Mouse (Mus musculus): ENCODE measurements around the gene Runx2.

Runx2 gene

GRCm38 (mm10) chr17:44633607-44634415 lies 180.8 kb downstream of the Runx2 start:
- in situ Hi-C loops (cut with MboI; ENCODE audit: unreplicated experiment in 2 of 2), result no loop called here

GRCm38 (mm10) chr17:44632941-44633340 lies 181.7 kb downstream of the Runx2 start:
- in situ Hi-C loops (cut with MboI; ENCODE audit: unreplicated experiment in 2 of 2), result no loop called here

GRCm38 (mm10) chr17:44632292-44632691 lies 182.3 kb downstream of the Runx2 start:
- in situ Hi-C loops (cut with MboI; ENCODE audit: unreplicated experiment in 2 of 2), result no loop called here

- in situ Hi-C loops (cut with MboI; ENCODE audit: unreplicated experiment in 2 of 2), result no loop called here
Measured at GRCm38 (mm10) chr17:44631577-44631976, 183.0 kb downstream of the Runx2 start.

GRCm38 (mm10) chr17:44627317-44627716 lies 187.3 kb downstream of the Runx2 start:
- in situ Hi-C loops (cut with MboI; ENCODE audit: unreplicated experiment in 2 of 2), result no loop called here

- in situ Hi-C loops (cut with MboI; ENCODE audit: unreplicated experiment in 2 of 2), result no loop called here
Measured at GRCm38 (mm10) chr17:44623707-44624106, 190.9 kb downstream of the Runx2 start.

- in situ Hi-C loops (cut with MboI; ENCODE audit: unreplicated experiment in 2 of 2), result no loop called here
Measured at GRCm38 (mm10) chr17:44623271-44623670, 191.3 kb downstream of the Runx2 start.

GRCm38 (mm10) chr17:44620456-44620855 lies 194.1 kb downstream of the Runx2 start:
- in situ Hi-C loops (cut with MboI; ENCODE audit: unreplicated experiment in 2 of 2), result no loop called here

- in situ Hi-C loops (cut with MboI; ENCODE audit: unreplicated experiment in 2 of 2), result no loop called here
Measured at GRCm38 (mm10) chr17:44618691-44619090, 195.9 kb downstream of the Runx2 start.

GRCm38 (mm10) chr17:44618175-44618574 lies 196.4 kb downstream of the Runx2 start:
- in situ Hi-C loops (cut with MboI; ENCODE audit: unreplicated experiment in 2 of 2), result no loop called here

- in situ Hi-C loops (cut with MboI; ENCODE audit: unreplicated experiment in 2 of 2), result no loop called here
Measured at GRCm38 (mm10) chr17:44617741-44618140, 196.9 kb downstream of the Runx2 start.

GRCm38 (mm10) chr17:44613716-44614715 lies 200.6 kb downstream of the Runx2 start:
- in situ Hi-C loops (cut with MboI; ENCODE audit: unreplicated experiment in 2 of 2), result no loop called here

GRCm38 (mm10) chr17:44612641-44613040 lies 202.0 kb downstream of the Runx2 start:
- in situ Hi-C loops (cut with MboI; ENCODE audit: unreplicated experiment in 2 of 2), result no loop called here

GRCm38 (mm10) chr17:44612002-44612401 lies 202.6 kb downstream of the Runx2 start:
- in situ Hi-C loops (cut with MboI; ENCODE audit: unreplicated experiment in 2 of 2), result no loop called here

GRCm38 (mm10) chr17:44611543-44611942 lies 203.1 kb downstream of the Runx2 start:
- in situ Hi-C loops (cut with MboI; ENCODE audit: unreplicated experiment in 2 of 2), result no loop called here

GRCm38 (mm10) chr17:44610828-44611227 lies 203.8 kb downstream of the Runx2 start:
- in situ Hi-C loops (cut with MboI; ENCODE audit: unreplicated experiment in 2 of 2), result no loop called here

- in situ Hi-C loops (cut with MboI; ENCODE audit: unreplicated experiment in 2 of 2), result no loop called here
Measured at GRCm38 (mm10) chr17:44609897-44610641, 204.5 kb downstream of the Runx2 start.

- in situ Hi-C loops (cut with MboI; ENCODE audit: unreplicated experiment in 2 of 2), result no loop called here
Measured at GRCm38 (mm10) chr17:44609356-44609755, 205.2 kb downstream of the Runx2 start.

GRCm38 (mm10) chr17:44608907-44609306 lies 205.7 kb downstream of the Runx2 start:
- in situ Hi-C loops (cut with MboI; ENCODE audit: unreplicated experiment in 2 of 2), result no loop called here

GRCm38 (mm10) chr17:44607383-44607782 lies 207.2 kb downstream of the Runx2 start:
- in situ Hi-C loops (cut with MboI; ENCODE audit: unreplicated experiment in 2 of 2), result no loop called here

GRCm38 (mm10) chr17:44606245-44606644 lies 208.4 kb downstream of the Runx2 start:
- in situ Hi-C loops (cut with MboI; ENCODE audit: unreplicated experiment in 2 of 2), result no loop called here
